Mouse (Mus musculus) ES-Bruce4 (cell line): ENCODE measurements around the gene Ap5s1. TPM values are rescaled to one million over a fixed set of nuclear protein-coding genes. Genes with fewer than 3 reads are reported as not detected.

Experiments used
- H3K27ac ChIP-seq: 2 replicates; pipeline ENCODE4 v1.5.1; 2012; ENCODE audit warnings: low read length, inconsistent platforms; ENCODE audit not compliant: insufficient read depth
- H3K27me3 ChIP-seq: 2 replicates; pipeline ENCODE4 v1.6.1; 2012; ENCODE audit warnings: mild to moderate bottlenecking, low read length, inconsistent platforms; ENCODE audit not compliant: control insufficient read depth, poor library complexity, insufficient read depth, severe bottlenecking
- H3K36me3 ChIP-seq: 2 replicates; pipeline ENCODE4 v1.6.1; 2012; ENCODE audit warnings: inconsistent platforms, mild to moderate bottlenecking, low read length, moderate library complexity; ENCODE audit not compliant: control insufficient read depth, poor library complexity, insufficient read depth, severe bottlenecking
- H3K4me1 ChIP-seq: one replicate; pipeline ENCODE4 v1.8.1; 2011; ENCODE audit warnings: low read length; ENCODE audit not compliant: control insufficient read depth, insufficient read depth
- H3K4me3 ChIP-seq: 2 replicates; pipeline ENCODE4 v1.5.1; 2011; ENCODE audit warnings: low read depth, mild to moderate bottlenecking, low read length
- H3K9ac ChIP-seq: 2 replicates; pipeline ENCODE4 v1.6.1; 2012; ENCODE audit warnings: low read depth, mild to moderate bottlenecking, inconsistent platforms; ENCODE audit not compliant: poor library complexity, severe bottlenecking
- H3K9me3 ChIP-seq: replicated peaks from 2 replicates; pipeline ENCODE4 v1.6.1; 2012; ENCODE audit warnings: mild to moderate bottlenecking, low read length, inconsistent platforms; ENCODE audit not compliant: control insufficient read depth, poor library complexity, insufficient read depth, severe bottlenecking
- CTCF ChIP-seq: IDR thresholded peaks from one replicate; pipeline ENCODE4 v1.8.1; 2011; ENCODE audit warnings: low read depth, low read length
- EP300 ChIP-seq: IDR thresholded peaks from 2 replicates; pipeline ENCODE4 v1.6.1; 2011; ENCODE audit warnings: low read depth, low read length; ENCODE audit not compliant: insufficient read depth
- POLR2A ChIP-seq: IDR thresholded peaks from one replicate; pipeline ENCODE4 v1.8.1; 2011; ENCODE audit warnings: low read length; ENCODE audit not compliant: insufficient read depth
- polyA plus RNA-seq: library from polyadenylated mRNA; stranded (reverse); fragments of >200 nt; gene quantifications from 2 replicates; pipeline ENCODE4 v1.2.4, GENCODE M21; 2011; ENCODE audit warnings: low read depth; ENCODE audit not compliant: missing spikeins, insufficient read depth, insufficient read length

Gene Ap5s1
- 6.5 and 8.5 TPM in 2 replicates for polyA plus RNA-seq

GRCm38 (mm10) chr2:131206778-131207177 lies at the start of gene Ap5s1:
Gene Ap5s1, plus strand, starts transcription at chr2:131207078.
- no peak within 1 kb of the TSS for H3K27ac ChIP-seq
- no peak within 1 kb of the TSS for H3K9ac ChIP-seq
- H3K4me1 ChIP-seq: peaks cover 2% of the 10 kb centered on the region
- H3K4me3 ChIP-seq: no peak within 1 kb of the TSS
- no peaks in the 10 kb centered on the region for H3K36me3 ChIP-seq
- TF ChIP-seq EP300 (no peak), POLR2A (no peak), CTCF (no peak)
- H3K27me3 ChIP-seq: no peaks in the 10 kb centered on the region
- H3K9me3 ChIP-seq: no peaks in the 10 kb centered on the region

GRCm38 (mm10) chr2:131159491-131159910 lies 47.4 kb upstream of the Ap5s1 start:
- no peaks in the 10 kb centered on the region for H3K4me1 ChIP-seq
- no peaks in the 10 kb centered on the region for H3K36me3 ChIP-seq
- TF ChIP-seq POLR2A (no peak), CTCF (no peak), EP300 (no peak)
- peak overlapping the region; percentile 60 for H3K9ac ChIP-seq
- H3K27me3 ChIP-seq: no peaks in the 10 kb centered on the region
- no peak overlapping the region for H3K27ac ChIP-seq
- peak overlapping the region; percentile 93 for H3K4me3 ChIP-seq
- no peaks in the 10 kb centered on the region for H3K9me3 ChIP-seq

GRCm38 (mm10) chr2:131159938-131160581 lies 46.8 kb upstream of the Ap5s1 start, which contains the start of gene 1700037H04Rik:
Gene 1700037H04Rik, minus strand, starts transcription at chr2:131160081.
- peak within 1 kb of the TSS; percentile 60 for H3K9ac ChIP-seq
- no peaks in the 10 kb centered on the region for H3K36me3 ChIP-seq
- no peaks in the 10 kb centered on the region for H3K27me3 ChIP-seq
- TF ChIP-seq CTCF (no peak), POLR2A (peak; percentile 53), EP300 (peak; percentile 45; the same call in 1 of the 2 replicates)
- H3K4me1 ChIP-seq: no peaks in the 10 kb centered on the region
- H3K27ac ChIP-seq: peak within 1 kb of the TSS; percentile 47; the same call in 1 of the 2 replicates
- H3K4me3 ChIP-seq: peak within 1 kb of the TSS; percentile 93
- no peaks in the 10 kb centered on the region for H3K9me3 ChIP-seq

GRCm38 (mm10) chr2:131160671-131161111 lies 46.2 kb upstream of the Ap5s1 start:
- H3K4me1 ChIP-seq: no peaks in the 10 kb centered on the region
- H3K27ac ChIP-seq: no peak overlapping the region
- TF ChIP-seq CTCF (no peak), POLR2A (no peak), EP300 (no peak)
- 0 out of 2 replicates have a peak overlapping the region, but pooled peaks have one; percentile 1 for H3K9ac ChIP-seq
- H3K9me3 ChIP-seq: no peaks in the 10 kb centered on the region
- no peaks in the 10 kb centered on the region for H3K36me3 ChIP-seq
- H3K4me3 ChIP-seq: peak overlapping the region; percentile 71
- no peaks in the 10 kb centered on the region for H3K27me3 ChIP-seq

- no peaks in the 10 kb centered on the region for H3K4me1 ChIP-seq
- H3K36me3 ChIP-seq: no peaks in the 10 kb centered on the region
- TF ChIP-seq EP300 (no peak), CTCF (no peak), POLR2A (no peak)
- no peaks in the 10 kb centered on the region for H3K27me3 ChIP-seq
- H3K27ac ChIP-seq: no peak overlapping the region
- H3K9me3 ChIP-seq: no peaks in the 10 kb centered on the region
- no peak overlapping the region for H3K9ac ChIP-seq
- no peak overlapping the region for H3K4me3 ChIP-seq
These were observed 43.0 kb upstream of the Ap5s1 start for GRCm38 (mm10) chr2:131163924-131164323.

GRCm38 (mm10) chr2:131166172-131166571 lies 40.7 kb upstream of the Ap5s1 start:
- H3K9me3 ChIP-seq: no peaks in the 10 kb centered on the region
- H3K36me3 ChIP-seq: no peaks in the 10 kb centered on the region
- no peaks in the 10 kb centered on the region for H3K4me1 ChIP-seq
- H3K4me3 ChIP-seq: no peak overlapping the region
- TF ChIP-seq CTCF (no peak), EP300 (no peak), POLR2A (no peak)
- no peaks in the 10 kb centered on the region for H3K27me3 ChIP-seq
- H3K9ac ChIP-seq: no peak overlapping the region
- 0 out of 2 replicates have a peak overlapping the region, but pooled peaks have one; percentile 19 for H3K27ac ChIP-seq
